Mouse (Mus musculus) intestine, postnatal 0 days (tissue): Measurements from ENCODE around the gene Tcte2. TPM values are rescaled to one million over a fixed set of nuclear protein-coding genes. Genes with fewer than 3 reads are reported as not detected.

Source experiments
- ATAC-seq: fragments of 200-750 bp; cut with Nextera tagmentation; 2 replicates; pipeline ENCODE4 v1.8.0; 2017; ENCODE audit warnings: mild to moderate bottlenecking, moderate TSS enrichment, moderate library complexity
- H3K27ac ChIP-seq: fragments of 300-500 bp; sonication (generic); 2 replicates; pipeline ENCODE4 v1.5.1; 2014; ENCODE audit warnings: mild to moderate bottlenecking, low read depth, low read length, moderate library complexity
- H3K27me3 ChIP-seq: fragments of 300-500 bp; sonication (generic); replicated peaks from 2 replicates; pipeline ENCODE4 v1.6.1; 2014; ENCODE audit warnings: low read length, mixed read lengths; ENCODE audit not compliant: control insufficient read depth, insufficient read depth
- H3K36me3 ChIP-seq: fragments of 300-500 bp; sonication (generic); 2 replicates; pipeline ENCODE4 v1.6.1; 2014; ENCODE audit warnings: mild to moderate bottlenecking, moderate library complexity; ENCODE audit not compliant: control insufficient read depth, insufficient read depth
- H3K4me1 ChIP-seq: fragments of 300-500 bp; sonication (generic); replicated peaks from 2 replicates; pipeline ENCODE4 v1.6.1; 2014; ENCODE audit warnings: antibody characterized with exemption, low read length, mixed read lengths; ENCODE audit not compliant: control insufficient read depth, insufficient read depth
- H3K4me2 ChIP-seq: fragments of 300-500 bp; sonication (generic); replicated peaks from 2 replicates; pipeline ENCODE4 v1.6.1; 2014; ENCODE audit warnings: low read depth, mild to moderate bottlenecking, moderate library complexity
- H3K4me3 ChIP-seq: fragments of 300-500 bp; sonication (generic); 2 replicates; pipeline ENCODE4 v1.5.1; 2014; ENCODE audit warnings: low read depth, low read length
- H3K9ac ChIP-seq: fragments of 300-500 bp; sonication (generic); 2 replicates; pipeline ENCODE4 v1.6.1; 2014; ENCODE audit warnings: mild to moderate bottlenecking, low read depth, low read length
- H3K9me3 ChIP-seq: fragments of 300-500 bp; sonication (generic); 2 replicates; pipeline ENCODE4 v1.6.1; 2016; ENCODE audit warnings: mixed run types; ENCODE audit not compliant: control insufficient read depth
- CTCF ChIP-seq: sonication (generic); IDR thresholded peaks from 2 replicates; pipeline ENCODE4 v1.5.1; 2016; ENCODE audit warnings: low read depth, mild to moderate bottlenecking, control low read depth, antibody characterized with exemption, moderate library complexity
- WGBS: fragments of 180-500 bp; shearing (Covaris S2); extraction: QIAGEN DNeasy Blood & Tissue Kit; methylation state at CpG from one replicate; pipeline ENCODE4 v1.1.7; 2014; 5-methylcytosine and 5-hydroxymethylcytosine counted together
- polyA plus RNA-seq: library from polyadenylated mRNA; unstranded; fragments of >200 nt; fragmentation: Nextera tagmentation; extraction: Ambion mirVana; gene quantifications from 2 replicates; pipeline ENCODE4 v1.2.1, GENCODE M21; 2015

Tcte2 gene
- polyA plus RNA-seq, 1 experiment from 2014 or later = 1.4 TPM

DNA sequence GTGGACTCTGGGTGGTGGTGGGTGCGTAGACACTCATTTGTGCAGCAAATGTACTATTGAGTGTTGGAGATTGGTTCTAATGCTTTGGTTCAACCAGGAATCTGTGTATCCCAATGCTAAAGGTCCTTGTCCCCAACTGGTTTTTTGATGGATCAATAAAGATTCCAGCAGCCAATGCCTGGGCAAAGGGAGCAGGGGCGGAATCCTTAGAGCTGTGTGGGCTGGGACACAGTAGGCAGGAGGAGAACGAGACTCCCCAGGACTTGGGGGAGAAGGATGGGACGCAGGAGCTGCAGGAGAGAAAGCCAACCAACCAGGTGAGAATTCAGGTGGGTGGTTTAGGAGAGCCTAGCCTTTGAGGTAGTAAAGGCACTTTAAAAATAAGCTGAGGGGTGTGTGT, 63.4 kb downstream of the Tcte2 start:
- Histone ChIP-seq H3K36me3 (no peaks in the 10 kb centered on the region), H3K9me3 (no peaks in the 10 kb centered on the region), H3K4me1 (0 out of 2 replicates have a peak, but pooled peaks cover 4% of the 10 kb centered on the region), H3K27me3 (no peaks in the 10 kb centered on the region), H3K27ac (no peak overlapping the region), H3K4me2 (no peak overlapping the region), H3K9ac (no peak overlapping the region), H3K4me3 (no peak overlapping the region)
- no peak for ATAC-seq
- TF ChIP-seq CTCF = no peak
- WGBS = 84% methylated on average over 4 of the region's 4 CpGs

DNA sequence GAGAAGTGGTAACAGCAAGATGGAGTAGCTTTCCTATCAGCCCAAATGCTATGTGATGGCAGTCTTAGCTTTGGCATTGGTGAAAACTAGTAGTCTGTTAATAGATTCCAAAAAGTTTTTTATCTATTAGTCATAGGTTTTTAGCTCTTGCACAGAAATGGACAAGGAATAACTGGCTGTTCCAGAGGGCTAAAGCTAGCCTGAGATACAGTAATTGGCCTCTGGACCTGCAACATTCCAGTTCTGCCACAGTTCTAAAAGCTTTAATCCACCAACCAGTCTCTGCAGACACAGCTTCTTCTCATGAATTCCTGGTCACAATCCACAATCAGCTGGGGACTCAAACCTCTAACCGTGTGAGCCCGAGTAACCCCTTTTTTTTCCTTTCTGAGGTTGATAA, 64.0 kb downstream of the Tcte2 start:
- Histone ChIP-seq H3K36me3 (no peaks in the 10 kb centered on the region), H3K9ac (no peak overlapping the region), H3K27ac (no peak overlapping the region), H3K4me1 (0 out of 2 replicates have a peak, but pooled peaks cover 4% of the 10 kb centered on the region), H3K4me2 (no peak overlapping the region), H3K4me3 (no peak overlapping the region), H3K9me3 (no peaks in the 10 kb centered on the region), H3K27me3 (no peaks in the 10 kb centered on the region)
- ATAC-seq = no peak
- no peak for TF ChIP-seq CTCF
- WGBS = 57% methylated on average over 2 of the region's 2 CpGs

- Histone ChIP-seq H3K4me1 (0 out of 2 replicates have a peak, but pooled peaks cover 4% of the 10 kb centered on the region), H3K4me2 (no peak overlapping the region), H3K4me3 (no peak overlapping the region), H3K9ac (no peak overlapping the region), H3K27me3 (no peaks in the 10 kb centered on the region), H3K9me3 (no peaks in the 10 kb centered on the region), H3K27ac (no peak overlapping the region), H3K36me3 (no peaks in the 10 kb centered on the region)
- TF ChIP-seq CTCF = no peak
- 79% methylated on average over 5 of the region's 5 CpGs for WGBS
- no peak for ATAC-seq
These were observed 65.7 kb downstream of the Tcte2 start for GRCm38 (mm10) chr17:13695881-13696280.

DNA sequence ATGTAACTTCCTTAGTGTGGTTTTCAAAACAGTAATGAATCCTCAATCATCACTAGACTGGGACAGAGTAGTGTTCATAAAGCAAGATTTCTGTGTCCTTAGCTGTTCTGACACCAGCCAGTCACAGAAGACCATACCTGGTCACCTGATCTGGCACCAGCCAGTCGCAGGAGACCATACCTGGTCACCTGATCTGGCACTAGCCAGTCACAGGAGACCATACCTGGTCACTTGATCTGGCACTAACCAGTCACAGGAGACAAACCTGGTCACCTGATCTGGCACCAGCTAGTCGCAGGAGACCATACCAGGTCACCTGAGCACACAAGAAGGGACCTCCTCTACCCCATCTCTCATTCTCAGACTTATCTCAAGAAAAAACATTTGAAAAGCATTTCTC, 66.4 kb downstream of the Tcte2 start:
- ATAC-seq = no peak
- Histone ChIP-seq H3K36me3 (no peaks in the 10 kb centered on the region), H3K9me3 (no peaks in the 10 kb centered on the region), H3K27me3 (no peaks in the 10 kb centered on the region), H3K4me3 (no peak overlapping the region), H3K9ac (no peak overlapping the region), H3K4me1 (0 out of 2 replicates have a peak, but pooled peaks cover 4% of the 10 kb centered on the region), H3K4me2 (no peak overlapping the region), H3K27ac (no peak overlapping the region)
- no peak for TF ChIP-seq CTCF
- WGBS = 92% methylated on average over 2 of the region's 2 CpGs

DNA sequence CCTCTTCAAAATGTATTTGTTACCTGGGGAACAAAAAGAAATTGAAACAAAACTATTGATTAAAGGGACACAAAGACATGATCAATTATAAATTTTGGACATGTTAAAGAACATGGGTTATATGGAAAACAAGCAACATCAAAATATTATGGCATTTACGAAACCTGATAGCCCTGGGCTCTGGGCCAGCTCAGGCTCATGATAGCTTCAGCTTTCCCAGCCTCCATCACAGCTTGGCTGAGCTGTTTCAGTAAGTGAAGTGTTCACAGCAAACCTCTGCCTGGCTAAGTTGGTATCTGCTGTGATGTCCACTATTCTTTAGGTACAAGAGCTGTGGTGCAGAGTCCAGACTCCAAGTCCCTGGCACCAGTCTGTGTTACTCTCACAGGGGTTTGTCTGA, 67.4 kb downstream of the Tcte2 start:
- TF ChIP-seq CTCF = no peak
- H3K4me2 ChIP-seq = no peak overlapping the region
- 94% methylated on average over 1 of the region's 1 CpGs for WGBS

GRCm38 (mm10) chr17:13687656-13688055, 74.0 kb downstream of the Tcte2 start:
- Histone ChIP-seq H3K27me3 (no peaks in the 10 kb centered on the region), H3K9me3 (no peaks in the 10 kb centered on the region), H3K9ac (no peak overlapping the region), H3K27ac (no peak overlapping the region), H3K4me2 (no peak overlapping the region), H3K4me1 (peaks cover 7% of the 10 kb centered on the region; the same call in 1 of the 2 replicates), H3K4me3 (no peak overlapping the region), H3K36me3 (no peaks in the 10 kb centered on the region; the same call in 1 of the 2 replicates)
- TF ChIP-seq CTCF = no peak
- WGBS = 54% methylated on average over 1 of the region's 1 CpGs
- no peak for ATAC-seq

More for the DNA sequence above, 67.4 kb downstream of the Tcte2 start:
- Histone ChIP-seq H3K36me3 (no peaks in the 10 kb centered on the region; the same call in 1 of the 2 replicates), H3K27me3 (no peaks in the 10 kb centered on the region), H3K9me3 (no peaks in the 10 kb centered on the region), H3K9ac (no peak overlapping the region), H3K27ac (no peak overlapping the region), H3K4me3 (no peak overlapping the region), H3K4me1 (no peaks in the 10 kb centered on the region)
- no peak for ATAC-seq

DNA sequence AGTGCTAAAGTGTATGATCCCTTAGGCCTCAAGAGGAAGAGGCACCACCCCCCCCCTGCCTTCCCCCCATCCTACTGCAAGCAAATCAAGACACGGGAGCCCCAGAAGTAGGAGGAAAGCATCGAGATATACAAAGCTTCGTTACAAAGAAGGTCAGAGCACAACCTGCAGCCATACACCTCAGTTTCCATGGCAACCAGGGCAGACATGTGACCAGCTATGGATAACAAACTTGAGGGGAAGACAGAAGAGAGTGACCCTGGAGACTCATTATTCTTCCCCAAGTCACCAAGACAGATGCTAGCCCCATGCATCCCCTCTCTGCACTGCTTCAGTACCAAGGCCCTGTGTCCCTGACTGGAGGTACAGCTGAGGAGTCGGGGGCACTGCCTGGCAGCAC, 74.5 kb downstream of the Tcte2 start:
- Histone ChIP-seq H3K9me3 (no peaks in the 10 kb centered on the region), H3K4me3 (no peak overlapping the region), H3K4me2 (no peak overlapping the region), H3K9ac (no peak overlapping the region), H3K36me3 (no peaks in the 10 kb centered on the region; the same call in 1 of the 2 replicates), H3K27me3 (no peaks in the 10 kb centered on the region), H3K4me1 (peaks cover 7% of the 10 kb centered on the region; the same call in 1 of the 2 replicates), H3K27ac (no peak overlapping the region)
- no peak for TF ChIP-seq CTCF
- WGBS = 58% methylated on average over 4 of the region's 4 CpGs
- ATAC-seq = no peak
